Mouse (Mus musculus): ENCODE data around the gene Foxj2. TPM values are rescaled to one million over a fixed set of nuclear protein-coding genes. Genes with fewer than 3 reads are reported as not detected.

Foxj2 gene
- polyA plus RNA-seq, 1 experiment from 2014 or later, result 5.0 TPM

DNA sequence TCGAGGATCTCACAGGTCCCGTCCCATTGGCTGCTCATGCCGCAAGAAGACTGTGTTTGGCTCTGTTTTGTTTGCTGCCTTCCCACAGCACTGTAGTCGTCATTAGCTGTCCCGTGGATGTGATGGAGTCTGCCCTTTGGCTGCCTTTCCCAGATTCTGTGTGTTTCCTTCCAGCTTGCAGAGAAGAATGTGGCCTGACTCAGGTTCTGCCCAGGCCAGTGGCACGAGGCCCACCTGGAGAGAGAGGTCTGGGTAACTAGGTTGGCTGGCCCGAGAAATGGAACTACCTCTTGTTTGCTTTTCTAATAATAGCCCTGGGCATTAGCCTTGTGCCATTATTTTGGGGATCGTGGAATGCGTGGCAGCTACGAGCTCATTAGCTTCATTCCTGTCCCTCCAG lies 4.4 kb downstream of the Foxj2 start:
- H3K36me3 ChIP-seq (ENCODE audit: control insufficient read depth, insufficient read depth, low read length), result no peaks in the 10 kb centered on the region
- no peak overlapping the region for H3K4me2 ChIP-seq (ENCODE audit: low read depth, low read length, severe bottlenecking)
- no peak overlapping the region for H3K4me3 ChIP-seq (ENCODE audit: low read depth, low read length)
- ATAC-seq (replicated peaks; ENCODE audit: low FRiP score), result no peak
- no peak for DNase-seq (ENCODE audit: low spot score)
- H3K9me3 ChIP-seq (ENCODE audit: control insufficient read depth, low read length), result no peaks in the 10 kb centered on the region
- no peaks in the 10 kb centered on the region for H3K27me3 ChIP-seq (ENCODE audit: control insufficient read depth, insufficient read depth, low read length)
- no peak overlapping the region for H3K9ac ChIP-seq (ENCODE audit: low read length)
- peaks cover 11% of the 10 kb centered on the region; the same call in 1 of the 2 replicates for H3K4me1 ChIP-seq (replicated peaks; ENCODE audit: control insufficient read depth, insufficient read depth, low read length)
- H3K27ac ChIP-seq (ENCODE audit: low read depth, low read length), result no peak overlapping the region
- WGBS, result 70% methylated on average over 10 of the region's 10 CpGs

DNA sequence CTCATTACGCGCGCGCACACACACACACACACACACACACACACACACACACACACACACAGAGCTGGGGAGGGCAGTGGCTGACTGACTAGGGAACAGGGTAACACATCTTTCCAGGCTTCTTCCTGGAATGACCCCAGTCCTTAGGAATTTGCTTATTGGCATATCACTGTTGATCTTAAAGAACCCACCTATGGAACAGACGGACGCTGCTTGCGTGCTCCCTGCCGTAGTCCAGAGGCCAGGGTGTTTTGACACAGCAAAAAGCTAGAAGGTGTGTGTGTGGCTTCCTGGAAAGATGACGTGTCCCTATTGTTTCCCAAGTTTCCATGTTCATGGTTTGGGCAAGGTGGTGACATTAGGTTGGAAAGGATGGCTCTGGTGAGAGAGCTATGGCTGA lies 5.5 kb downstream of the Foxj2 start:
- H3K4me1 ChIP-seq (replicated peaks; ENCODE audit: control insufficient read depth, insufficient read depth, low read length), result peaks cover 11% of the 10 kb centered on the region; the same call in 1 of the 2 replicates
- no peak for ATAC-seq (replicated peaks; ENCODE audit: low FRiP score)
- H3K9me3 ChIP-seq (ENCODE audit: control insufficient read depth, low read length), result no peaks in the 10 kb centered on the region
- H3K4me3 ChIP-seq (ENCODE audit: low read depth, low read length), result no peak overlapping the region
- H3K27me3 ChIP-seq (ENCODE audit: control insufficient read depth, insufficient read depth, low read length), result no peaks in the 10 kb centered on the region
- no peak overlapping the region for H3K27ac ChIP-seq (ENCODE audit: low read depth, low read length)
- H3K36me3 ChIP-seq (ENCODE audit: control insufficient read depth, insufficient read depth, low read length), result no peaks in the 10 kb centered on the region
- H3K9ac ChIP-seq (ENCODE audit: low read length), result no peak overlapping the region
- DNase-seq (ENCODE audit: low spot score), result no peak
- WGBS, result 97% methylated on average over 9 of the region's 9 CpGs
- H3K4me2 ChIP-seq (ENCODE audit: low read depth, low read length, severe bottlenecking), result no peak overlapping the region

DNA sequence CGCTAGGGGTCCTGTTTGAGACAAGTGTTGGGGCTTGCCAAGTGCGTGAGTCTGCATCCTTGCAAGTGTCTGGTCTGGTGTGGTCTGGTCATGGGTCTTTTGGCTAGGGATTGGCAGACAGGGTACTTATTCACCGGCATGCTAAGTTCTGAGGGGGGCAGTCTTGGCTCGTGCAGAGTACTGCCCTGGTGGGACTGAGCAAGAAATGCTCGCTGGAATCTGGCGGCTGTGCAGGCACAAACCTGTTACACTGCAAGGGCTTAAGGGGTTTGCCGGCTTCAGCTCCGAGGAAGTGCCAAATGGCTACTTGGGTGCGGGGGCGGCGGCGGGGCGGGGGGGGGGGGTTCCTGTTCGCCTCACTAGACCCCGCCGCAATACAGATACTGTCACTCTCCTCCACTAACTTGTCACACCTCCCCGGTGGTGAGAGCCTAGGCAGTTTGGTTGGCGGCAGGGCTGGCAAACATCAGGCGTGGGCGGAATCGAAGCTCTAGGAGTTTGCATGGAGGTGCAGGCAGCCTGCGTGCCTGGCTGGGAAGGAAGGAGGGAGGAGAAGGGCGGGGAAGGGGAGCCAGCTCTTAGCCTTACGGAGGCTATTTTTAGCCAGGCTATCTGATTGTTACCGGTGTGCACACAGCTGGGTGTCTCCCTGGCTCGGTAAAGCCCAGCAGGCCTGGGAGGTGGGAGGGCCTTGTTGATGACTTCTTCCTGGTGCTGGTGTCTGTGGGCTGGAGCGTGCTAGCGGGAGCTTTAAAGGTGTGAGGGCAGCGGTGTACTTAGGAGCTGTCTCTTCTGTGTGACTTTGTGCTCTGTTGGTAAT lies 6.4 kb downstream of the Foxj2 start:
- H3K27me3 ChIP-seq (ENCODE audit: control insufficient read depth, insufficient read depth, low read length), result no peaks in the 10 kb centered on the region
- ATAC-seq (replicated peaks; ENCODE audit: low FRiP score) (peak; percentile 64), DNase-seq (ENCODE audit: low spot score) (peak; percentile 67)
- H3K4me2 ChIP-seq (ENCODE audit: low read depth, low read length, severe bottlenecking), result peak overlapping the region; percentile 55
- WGBS, result 2% methylated on average over 29 of the region's 29 CpGs
- no peaks in the 10 kb centered on the region for H3K9me3 ChIP-seq (ENCODE audit: control insufficient read depth, low read length)
- H3K4me3 ChIP-seq (ENCODE audit: low read depth, low read length), result peak overlapping the region; percentile 25; the same call in 1 of the 2 replicates
- peak overlapping the region; percentile 52 for H3K9ac ChIP-seq (ENCODE audit: low read length)
- H3K36me3 ChIP-seq (ENCODE audit: control insufficient read depth, insufficient read depth, low read length), result no peaks in the 10 kb centered on the region
- peaks cover 6% of the 10 kb centered on the region; the same call in 1 of the 2 replicates for H3K4me1 ChIP-seq (replicated peaks; ENCODE audit: control insufficient read depth, insufficient read depth, low read length)
- no peak overlapping the region for H3K27ac ChIP-seq (ENCODE audit: low read depth, low read length)

DNA sequence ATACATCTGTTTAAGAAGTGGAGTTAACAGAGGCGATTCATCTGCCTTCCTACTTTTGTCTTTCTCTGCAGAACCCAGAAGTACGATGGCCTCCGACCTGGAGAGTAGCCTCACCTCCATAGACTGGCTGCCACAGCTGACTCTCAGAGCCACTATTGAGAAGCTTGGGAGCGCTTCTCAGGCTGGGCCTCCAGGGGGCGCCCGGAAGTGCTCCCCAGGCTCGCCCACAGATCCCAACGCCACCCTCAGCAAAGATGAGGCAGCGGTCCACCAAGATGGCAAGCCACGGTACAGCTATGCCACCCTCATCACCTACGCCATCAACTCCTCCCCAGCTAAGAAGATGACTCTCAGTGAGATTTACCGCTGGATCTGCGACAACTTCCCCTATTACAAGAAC lies 8.4 kb downstream of the Foxj2 start:
- no peaks in the 10 kb centered on the region for H3K27me3 ChIP-seq (ENCODE audit: control insufficient read depth, insufficient read depth, low read length)
- H3K36me3 ChIP-seq (ENCODE audit: control insufficient read depth, insufficient read depth, low read length), result no peaks in the 10 kb centered on the region
- no peak overlapping the region for H3K4me3 ChIP-seq (ENCODE audit: low read depth, low read length)
- no peak overlapping the region for H3K4me2 ChIP-seq (ENCODE audit: low read depth, low read length, severe bottlenecking)
- ATAC-seq (replicated peaks; ENCODE audit: low FRiP score), result peak; percentile 44; the same call in 1 of the 2 replicates
- H3K9me3 ChIP-seq (ENCODE audit: control insufficient read depth, low read length), result no peaks in the 10 kb centered on the region
- 40% methylated on average over 13 of the region's 13 CpGs for whole genome bisulfite sequencing
- H3K9ac ChIP-seq (ENCODE audit: low read length), result no peak overlapping the region
- no peak overlapping the region for H3K27ac ChIP-seq (ENCODE audit: low read depth, low read length)
- peaks cover 4% of the 10 kb centered on the region; the same call in 1 of the 2 replicates for H3K4me1 ChIP-seq (replicated peaks; ENCODE audit: control insufficient read depth, insufficient read depth, low read length)
- peak; percentile 64 for DNase-seq (ENCODE audit: low spot score)

DNA sequence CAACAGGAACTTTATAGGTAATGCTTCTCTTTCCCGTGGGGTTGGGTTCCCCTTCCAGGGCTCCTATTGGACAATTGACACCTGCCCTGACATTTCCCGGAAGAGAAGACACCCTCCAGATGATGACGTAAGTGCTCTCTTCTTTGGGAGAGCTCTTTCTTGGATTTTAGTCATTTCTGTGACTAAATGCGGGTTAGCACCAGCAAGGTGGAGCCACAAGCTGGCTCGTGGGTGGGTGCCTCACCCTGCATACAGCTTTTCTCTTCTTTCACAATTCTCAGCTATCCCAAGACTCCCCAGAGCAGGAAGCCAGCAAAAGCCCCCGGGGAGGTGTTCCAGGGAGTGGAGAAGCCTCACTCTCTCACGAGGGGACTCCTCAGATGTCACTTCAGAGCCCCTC lies 13.2 kb downstream of the Foxj2 start:
- peaks cover 3% of the 10 kb centered on the region; the same call in 1 of the 2 replicates for H3K36me3 ChIP-seq (ENCODE audit: control insufficient read depth, insufficient read depth, low read length)
- no peak overlapping the region for H3K4me3 ChIP-seq (ENCODE audit: low read depth, low read length)
- peak; percentile 36 for DNase-seq (ENCODE audit: low spot score)
- no peak for ATAC-seq (replicated peaks; ENCODE audit: low FRiP score)
- H3K4me1 ChIP-seq (replicated peaks; ENCODE audit: control insufficient read depth, insufficient read depth, low read length), result no peaks in the 10 kb centered on the region
- no peak overlapping the region for H3K27ac ChIP-seq (ENCODE audit: low read depth, low read length)
- H3K4me2 ChIP-seq (ENCODE audit: low read depth, low read length, severe bottlenecking), result no peak overlapping the region
- H3K9me3 ChIP-seq (ENCODE audit: control insufficient read depth, low read length), result no peaks in the 10 kb centered on the region
- 87% methylated on average over 7 of the region's 7 CpGs for WGBS
- H3K27me3 ChIP-seq (ENCODE audit: control insufficient read depth, insufficient read depth, low read length), result no peaks in the 10 kb centered on the region
- no peak overlapping the region for H3K9ac ChIP-seq (ENCODE audit: low read length)

DNA sequence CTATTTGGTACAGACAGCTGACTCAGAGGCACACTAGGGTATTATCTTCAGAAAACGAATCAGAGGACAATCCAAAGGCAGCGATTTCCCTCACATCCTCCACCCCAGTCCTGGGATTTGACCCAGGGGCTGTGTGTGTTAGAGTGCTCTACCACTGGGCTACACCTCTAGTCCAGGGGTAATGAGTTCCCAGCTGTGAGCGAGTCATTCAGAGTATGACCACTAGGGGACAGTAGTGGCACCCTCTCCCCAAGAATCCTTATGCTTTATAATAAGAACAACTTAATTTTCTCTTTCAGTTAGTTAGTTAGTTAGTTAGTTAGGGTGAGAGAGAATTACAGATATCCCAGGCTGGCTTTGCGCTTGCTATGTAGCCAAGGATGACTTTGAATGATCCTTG lies 14.7 kb downstream of the Foxj2 start:
- peaks cover 8% of the 10 kb centered on the region; the same call in 1 of the 2 replicates for H3K36me3 ChIP-seq (ENCODE audit: control insufficient read depth, insufficient read depth, low read length)
- DNase-seq (ENCODE audit: low spot score) (peak; percentile 51), ATAC-seq (replicated peaks; ENCODE audit: low FRiP score) (no peak)
- H3K27me3 ChIP-seq (ENCODE audit: control insufficient read depth, insufficient read depth, low read length), result no peaks in the 10 kb centered on the region
- no peak overlapping the region for H3K9ac ChIP-seq (ENCODE audit: low read length)
- no peaks in the 10 kb centered on the region for H3K4me1 ChIP-seq (replicated peaks; ENCODE audit: control insufficient read depth, insufficient read depth, low read length)
- H3K4me2 ChIP-seq (ENCODE audit: low read depth, low read length, severe bottlenecking), result no peak overlapping the region
- H3K27ac ChIP-seq (ENCODE audit: low read depth, low read length), result no peak overlapping the region
- no peak overlapping the region for H3K4me3 ChIP-seq (ENCODE audit: low read depth, low read length)
- H3K9me3 ChIP-seq (ENCODE audit: control insufficient read depth, low read length), result no peaks in the 10 kb centered on the region
- WGBS, result 73% methylated on average over 4 of the region's 4 CpGs

DNA sequence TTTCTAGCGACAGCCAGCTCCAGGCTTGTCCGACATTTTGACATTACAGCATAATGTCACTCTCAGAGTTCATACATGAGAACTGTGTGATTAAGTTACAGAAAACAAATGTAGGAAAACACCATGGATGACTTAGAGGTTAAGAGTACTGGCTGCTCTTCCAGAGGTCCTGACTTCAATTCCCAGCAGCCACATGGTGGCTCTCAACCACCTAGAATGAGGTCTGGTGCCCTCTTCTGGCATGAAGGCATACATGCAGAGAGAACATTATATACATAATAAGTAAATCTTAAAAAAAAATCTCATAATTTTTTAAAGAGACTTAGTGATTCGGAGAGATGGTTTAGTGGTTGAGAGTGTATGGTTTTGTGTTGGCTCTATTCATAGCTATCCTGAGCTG lies 17.3 kb downstream of the Foxj2 start:
- Histone ChIP-seq H3K4me3 (ENCODE audit: low read depth, low read length) (no peak overlapping the region), H3K27ac (ENCODE audit: low read depth, low read length) (no peak overlapping the region), H3K4me1 (replicated peaks; ENCODE audit: control insufficient read depth, insufficient read depth, low read length) (no peaks in the 10 kb centered on the region), H3K4me2 (ENCODE audit: low read depth, low read length, severe bottlenecking) (no peak overlapping the region), H3K36me3 (ENCODE audit: control insufficient read depth, insufficient read depth, low read length) (peaks cover 8% of the 10 kb centered on the region; the same call in 1 of the 2 replicates), H3K9me3 (ENCODE audit: control insufficient read depth, low read length) (no peaks in the 10 kb centered on the region), H3K27me3 (ENCODE audit: control insufficient read depth, insufficient read depth, low read length) (no peaks in the 10 kb centered on the region), H3K9ac (ENCODE audit: low read length) (no peak overlapping the region)
- DNase-seq (ENCODE audit: low spot score), result no peak
- WGBS, result 98% methylated on average over 3 of the region's 3 CpGs
- ATAC-seq (replicated peaks; ENCODE audit: low FRiP score), result no peak

DNA sequence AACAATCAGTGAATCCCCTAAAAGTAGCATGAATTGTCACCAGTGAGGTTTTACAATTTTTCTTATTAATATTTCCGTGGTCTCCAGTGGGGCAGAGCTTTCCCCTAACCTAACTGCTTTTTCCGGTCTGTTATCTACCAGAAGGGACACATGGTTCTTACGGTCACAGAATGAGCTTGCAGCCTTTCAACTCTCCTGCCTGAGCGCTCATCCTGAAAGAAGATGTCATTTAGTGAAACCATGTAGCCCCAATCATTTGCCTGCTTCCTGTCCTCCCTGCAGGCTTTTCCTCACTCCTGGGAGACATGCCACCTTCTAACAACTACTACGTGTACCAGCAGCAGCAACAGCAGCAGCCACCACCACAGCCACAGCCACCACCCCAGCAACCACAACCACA lies 17.8 kb downstream of the Foxj2 start:
- Histone ChIP-seq H3K27ac (ENCODE audit: low read depth, low read length) (no peak overlapping the region), H3K4me1 (replicated peaks; ENCODE audit: control insufficient read depth, insufficient read depth, low read length) (no peaks in the 10 kb centered on the region), H3K9ac (ENCODE audit: low read length) (no peak overlapping the region), H3K27me3 (ENCODE audit: control insufficient read depth, insufficient read depth, low read length) (no peaks in the 10 kb centered on the region), H3K4me2 (ENCODE audit: low read depth, low read length, severe bottlenecking) (no peak overlapping the region), H3K9me3 (ENCODE audit: control insufficient read depth, low read length) (no peaks in the 10 kb centered on the region), H3K36me3 (ENCODE audit: control insufficient read depth, insufficient read depth, low read length) (peaks cover 8% of the 10 kb centered on the region; the same call in 1 of the 2 replicates), H3K4me3 (ENCODE audit: low read depth, low read length) (no peak overlapping the region)
- DNase-seq (ENCODE audit: low spot score) (no peak), ATAC-seq (replicated peaks; ENCODE audit: low FRiP score) (no peak)
- WGBS, result 94% methylated on average over 5 of the region's 5 CpGs

DNA sequence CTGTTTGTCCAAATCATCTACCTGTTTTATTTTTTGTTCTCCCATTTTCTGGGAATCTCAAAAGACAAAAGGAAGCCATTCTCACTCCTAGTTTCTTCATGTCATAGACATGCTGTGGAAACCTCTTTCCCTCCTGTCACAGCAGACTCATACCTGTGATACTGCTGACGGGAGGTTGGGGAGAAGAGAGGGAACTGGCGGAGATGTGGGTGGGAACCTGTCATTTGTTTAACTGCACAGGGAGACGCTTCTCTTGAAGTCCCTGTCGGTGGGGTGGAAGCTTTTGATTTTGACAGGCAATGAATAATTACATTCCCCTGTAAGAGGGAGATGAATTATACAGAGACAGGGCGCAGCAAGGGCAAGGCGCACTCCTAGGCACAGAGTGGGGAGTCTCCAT lies 24.0 kb downstream of the Foxj2 start:
- H3K27me3 ChIP-seq (ENCODE audit: control insufficient read depth, insufficient read depth, low read length), result no peaks in the 10 kb centered on the region
- no peak overlapping the region for H3K4me3 ChIP-seq (ENCODE audit: low read depth, low read length)
- no peak overlapping the region for H3K4me2 ChIP-seq (ENCODE audit: low read depth, low read length, severe bottlenecking)
- no peaks in the 10 kb centered on the region for H3K9me3 ChIP-seq (ENCODE audit: control insufficient read depth, low read length)
- no peak overlapping the region for H3K27ac ChIP-seq (ENCODE audit: low read depth, low read length)
- no peaks in the 10 kb centered on the region; the same call in 1 of the 2 replicates for H3K36me3 ChIP-seq (ENCODE audit: control insufficient read depth, insufficient read depth, low read length)
- H3K9ac ChIP-seq (ENCODE audit: low read length), result no peak overlapping the region
- 93% methylated on average over 6 of the region's 6 CpGs for WGBS
- no peaks in the 10 kb centered on the region for H3K4me1 ChIP-seq (replicated peaks; ENCODE audit: control insufficient read depth, insufficient read depth, low read length)
- no peak for DNase-seq (ENCODE audit: low spot score)
- ATAC-seq (replicated peaks; ENCODE audit: low FRiP score), result no peak
